Mouse (Mus musculus): Measurements from ENCODE around the gene Thsd7b. TPM values are rescaled to one million over a fixed set of nuclear protein-coding genes. Genes with fewer than 3 reads are reported as not detected.

The Thsd7b gene
- polyA plus RNA-seq, 1 experiment = 0.11 TPM

DNA sequence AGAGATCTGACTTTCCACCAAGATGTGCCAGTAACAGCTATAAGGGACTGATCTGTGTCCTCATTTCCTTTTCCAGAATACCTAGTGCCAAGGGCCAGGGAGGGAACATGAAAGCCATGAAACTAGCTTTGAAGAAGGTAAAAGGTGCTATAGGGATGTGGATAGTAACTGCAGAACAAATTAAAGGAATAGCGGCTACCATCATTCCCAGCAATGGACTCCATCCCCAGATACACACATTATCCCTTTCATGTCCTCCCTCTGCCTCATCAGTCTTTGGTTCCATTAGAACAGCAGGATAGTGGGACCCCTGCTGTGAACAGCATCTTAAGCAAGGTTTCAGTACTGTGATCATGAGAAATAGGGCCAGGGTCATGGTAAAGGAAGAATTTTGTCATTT lies 485.9 kb downstream of the Thsd7b start:
- TF ChIP-seq CTCF (conservative IDR thresholded peaks at IDR 0.05; ENCODE audit: insufficient read depth, insufficient read length, low read depth, low read length) = no peak
- TF ChIP-seq POLR2A (IDR thresholded peaks at IDR 0.05; ENCODE audit: low read depth, low read length) = no peak
- Histone ChIP-seq H3K27ac (ENCODE audit: insufficient read depth, low read depth, low read length) (no peak overlapping the region), H3K4me3 (ENCODE audit: insufficient read depth, low read depth, low read length) (no peak overlapping the region), H3K36me3 (ENCODE audit: control insufficient read depth, insufficient read depth, low read length) (no peaks in the 10 kb centered on the region), H3K27me3 (replicated peaks; ENCODE audit: control insufficient read depth, insufficient read depth, low read length) (no peaks in the 10 kb centered on the region), H3K4me1 (ENCODE audit: control insufficient read depth, insufficient read depth, low read length) (no peaks in the 10 kb centered on the region)
- no peak for DNase-seq
- 89% methylated on average over 1 of the region's 1 CpGs for WGBS

GRCm38 (mm10) chr1:129761234-129761633 lies 488.1 kb downstream of the Thsd7b start:
- Histone ChIP-seq H3K4me1 (ENCODE audit: control insufficient read depth, insufficient read depth, low read length) (no peaks in the 10 kb centered on the region), H3K27ac (ENCODE audit: insufficient read depth, low read depth, low read length) (no peak overlapping the region), H3K27me3 (replicated peaks; ENCODE audit: control insufficient read depth, insufficient read depth, low read length) (no peaks in the 10 kb centered on the region), H3K36me3 (ENCODE audit: control insufficient read depth, insufficient read depth, low read length) (no peaks in the 10 kb centered on the region), H3K4me3 (ENCODE audit: insufficient read depth, low read depth, low read length) (no peak overlapping the region)
- WGBS = 89% methylated on average over 1 of the region's 1 CpGs
- no peak for DNase-seq
- TF ChIP-seq CTCF (conservative IDR thresholded peaks at IDR 0.05; ENCODE audit: insufficient read depth, insufficient read length, low read depth, low read length) (no peak), POLR2A (IDR thresholded peaks at IDR 0.05; ENCODE audit: low read depth, low read length) (no peak)

DNA sequence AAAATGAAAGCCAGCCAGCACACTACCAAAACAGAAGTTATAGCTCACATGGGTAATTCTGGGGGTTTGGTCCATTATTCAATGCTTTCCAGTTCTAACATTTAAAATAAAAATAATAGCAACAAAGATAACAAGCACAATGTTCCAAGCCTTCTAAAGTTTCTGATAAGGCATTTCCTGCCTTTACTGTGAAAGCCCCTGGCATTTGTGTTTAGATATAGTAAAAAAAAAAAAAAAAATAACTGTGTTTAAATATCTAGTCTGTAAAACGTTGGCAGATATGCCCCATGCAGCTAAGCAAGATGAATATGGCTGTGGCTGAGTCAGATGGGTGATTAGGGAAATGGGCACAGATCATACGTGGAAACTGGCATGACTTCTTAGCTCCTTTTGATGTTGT lies 491.6 kb downstream of the Thsd7b start:
- WGBS = 46% methylated on average over 2 of the region's 2 CpGs
- no peak for TF ChIP-seq CTCF (conservative IDR thresholded peaks at IDR 0.05; ENCODE audit: insufficient read depth, insufficient read length, low read depth, low read length)
- Histone ChIP-seq H3K27me3 (replicated peaks; ENCODE audit: control insufficient read depth, insufficient read depth, low read length) (no peaks in the 10 kb centered on the region), H3K36me3 (ENCODE audit: control insufficient read depth, insufficient read depth, low read length) (no peaks in the 10 kb centered on the region), H3K27ac (ENCODE audit: insufficient read depth, low read depth, low read length) (no peak overlapping the region), H3K4me3 (ENCODE audit: insufficient read depth, low read depth, low read length) (no peak overlapping the region), H3K4me1 (ENCODE audit: control insufficient read depth, insufficient read depth, low read length) (no peaks in the 10 kb centered on the region)
- no peak for DNase-seq

DNA sequence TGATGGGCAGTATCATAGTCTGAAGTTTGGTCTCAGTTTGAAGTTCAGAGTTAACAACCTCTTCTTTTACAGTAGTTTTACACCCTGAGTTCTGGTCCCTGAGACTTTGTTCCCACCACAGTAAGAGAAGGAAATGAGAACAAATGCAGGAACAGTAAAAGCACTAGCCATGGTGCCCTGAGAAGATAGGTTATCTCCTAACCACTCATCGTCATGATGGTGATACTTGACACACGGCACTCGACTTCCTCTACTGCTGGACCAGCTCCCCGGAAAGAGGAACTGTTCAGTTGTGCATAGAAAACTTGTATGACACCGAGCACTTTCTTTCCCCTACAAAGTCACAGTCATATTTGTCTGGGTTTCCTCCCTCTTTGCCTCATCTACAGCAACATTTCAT lies 504.0 kb downstream of the Thsd7b start:
- no peak overlapping the region for H3K4me3 ChIP-seq (ENCODE audit: insufficient read depth, low read depth, low read length)
- TF ChIP-seq CTCF (conservative IDR thresholded peaks at IDR 0.05; ENCODE audit: insufficient read depth, insufficient read length, low read depth, low read length) (no peak), POLR2A (IDR thresholded peaks at IDR 0.05; ENCODE audit: low read depth, low read length) (no peak)
- WGBS = 87% methylated on average over 5 of the region's 5 CpGs

GRCm38 (mm10) chr1:129779506-129779905 lies 506.4 kb downstream of the Thsd7b start:
- 30% methylated on average over 4 of the region's 4 CpGs for WGBS

More for the DNA sequence above, 504.0 kb downstream of the Thsd7b start:
- no peaks in the 10 kb centered on the region for H3K4me1 ChIP-seq (ENCODE audit: control insufficient read depth, insufficient read depth, low read length)
- no peak overlapping the region for H3K27ac ChIP-seq (ENCODE audit: insufficient read depth, low read depth, low read length)
- no peaks in the 10 kb centered on the region for H3K27me3 ChIP-seq (replicated peaks; ENCODE audit: control insufficient read depth, insufficient read depth, low read length)
- H3K36me3 ChIP-seq (ENCODE audit: control insufficient read depth, insufficient read depth, low read length) = no peaks in the 10 kb centered on the region
- no peak for DNase-seq

DNA sequence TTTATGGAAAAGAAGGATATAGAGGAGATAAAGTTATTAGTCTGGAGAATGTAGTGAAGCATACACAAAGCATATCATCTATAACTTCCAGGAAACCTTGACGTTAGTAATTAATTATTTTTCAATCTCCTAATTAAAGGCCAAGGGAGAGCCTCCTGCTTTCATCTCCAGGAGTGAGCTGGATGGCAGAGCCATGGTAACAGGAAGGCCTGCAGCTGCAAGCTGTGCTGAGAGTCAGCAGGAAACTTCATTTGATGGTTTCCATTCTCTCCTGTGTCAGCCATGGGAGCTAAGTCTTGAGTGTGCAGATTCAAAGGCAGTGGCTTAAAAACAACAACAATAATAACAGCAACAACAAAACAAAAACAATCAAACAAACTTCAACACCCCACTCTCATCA lies 507.5 kb downstream of the Thsd7b start:
- 55% methylated on average over 1 of the region's 1 CpGs for WGBS
- H3K4me1 ChIP-seq (ENCODE audit: control insufficient read depth, insufficient read depth, low read length) = no peaks in the 10 kb centered on the region
- no peaks in the 10 kb centered on the region for H3K36me3 ChIP-seq (ENCODE audit: control insufficient read depth, insufficient read depth, low read length)
- TF ChIP-seq CTCF (conservative IDR thresholded peaks at IDR 0.05; ENCODE audit: insufficient read depth, insufficient read length, low read depth, low read length) (no peak), POLR2A (IDR thresholded peaks at IDR 0.05; ENCODE audit: low read depth, low read length) (no peak)
- no peak overlapping the region for H3K4me3 ChIP-seq (ENCODE audit: insufficient read depth, low read depth, low read length)
- no peaks in the 10 kb centered on the region for H3K27me3 ChIP-seq (replicated peaks; ENCODE audit: control insufficient read depth, insufficient read depth, low read length)
- no peak overlapping the region for H3K27ac ChIP-seq (ENCODE audit: insufficient read depth, low read depth, low read length)
- no peak for DNase-seq

More at GRCm38 (mm10) chr1:129779506-129779905, 506.4 kb downstream of the Thsd7b start:
- Histone ChIP-seq H3K36me3 (ENCODE audit: control insufficient read depth, insufficient read depth, low read length) (no peaks in the 10 kb centered on the region), H3K27ac (ENCODE audit: insufficient read depth, low read depth, low read length) (no peak overlapping the region), H3K4me3 (ENCODE audit: insufficient read depth, low read depth, low read length) (no peak overlapping the region), H3K4me1 (ENCODE audit: control insufficient read depth, insufficient read depth, low read length) (no peaks in the 10 kb centered on the region), H3K27me3 (replicated peaks; ENCODE audit: control insufficient read depth, insufficient read depth, low read length) (no peaks in the 10 kb centered on the region)
- TF ChIP-seq POLR2A (IDR thresholded peaks at IDR 0.05; ENCODE audit: low read depth, low read length) = no peak
- TF ChIP-seq CTCF (conservative IDR thresholded peaks at IDR 0.05; ENCODE audit: insufficient read depth, insufficient read length, low read depth, low read length) = no peak
- DNase-seq = no peak

- Histone ChIP-seq H3K27ac (ENCODE audit: insufficient read depth, low read depth, low read length) (no peak overlapping the region), H3K27me3 (replicated peaks; ENCODE audit: control insufficient read depth, insufficient read depth, low read length) (no peaks in the 10 kb centered on the region), H3K4me1 (ENCODE audit: control insufficient read depth, insufficient read depth, low read length) (no peaks in the 10 kb centered on the region), H3K4me3 (ENCODE audit: insufficient read depth, low read depth, low read length) (no peak overlapping the region), H3K36me3 (ENCODE audit: control insufficient read depth, insufficient read depth, low read length) (no peaks in the 10 kb centered on the region)
- no peak for DNase-seq
- TF ChIP-seq CTCF (conservative IDR thresholded peaks at IDR 0.05; ENCODE audit: insufficient read depth, insufficient read length, low read depth, low read length) (no peak), POLR2A (IDR thresholded peaks at IDR 0.05; ENCODE audit: low read depth, low read length) (no peak)
Observed at GRCm38 (mm10) chr1:129798519-129798918, 525.4 kb downstream of the Thsd7b start.

DNA sequence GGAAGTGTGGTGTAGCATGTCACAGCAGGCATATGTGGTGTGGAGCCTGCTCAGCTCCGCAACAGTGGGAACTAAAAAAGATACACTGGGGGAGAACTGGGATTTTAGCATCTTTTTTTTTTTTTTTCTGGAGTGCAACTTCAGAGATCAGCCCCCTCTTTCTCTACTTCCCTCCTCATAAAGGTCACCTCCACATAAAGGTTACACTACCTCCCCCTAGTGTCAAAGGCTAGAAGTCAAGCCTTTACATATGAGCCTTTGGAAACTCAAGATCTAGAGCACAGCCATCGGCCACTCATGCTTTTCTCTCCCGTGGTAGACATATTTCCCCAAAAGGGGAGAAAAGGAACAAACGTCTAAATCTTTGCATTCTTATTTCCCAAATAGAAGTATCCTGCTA lies 553.8 kb downstream of the Thsd7b start:
- Histone ChIP-seq H3K4me3 (ENCODE audit: insufficient read depth, low read depth, low read length) (no peak overlapping the region), H3K27ac (ENCODE audit: insufficient read depth, low read depth, low read length) (no peak overlapping the region), H3K27me3 (replicated peaks; ENCODE audit: control insufficient read depth, insufficient read depth, low read length) (no peaks in the 10 kb centered on the region), H3K4me1 (ENCODE audit: control insufficient read depth, insufficient read depth, low read length) (no peaks in the 10 kb centered on the region), H3K36me3 (ENCODE audit: control insufficient read depth, insufficient read depth, low read length) (no peaks in the 10 kb centered on the region)
- DNase-seq = peak; percentile 8
- 73% methylated on average over 4 of the region's 4 CpGs for WGBS
- TF ChIP-seq POLR2A (IDR thresholded peaks at IDR 0.05; ENCODE audit: low read depth, low read length) = no peak
- no peak for TF ChIP-seq CTCF (conservative IDR thresholded peaks at IDR 0.05; ENCODE audit: insufficient read depth, insufficient read length, low read depth, low read length)
